Mouse (Mus musculus) stomach, adult 2 months (tissue): ENCODE measurements around the gene Zfp955b. TPM values are rescaled to one million over a fixed set of nuclear protein-coding genes. Genes with fewer than 3 reads are reported as not detected.

Experiments
- polyA plus RNA-seq: library from polyadenylated mRNA; depleted of rRNA; stranded (reverse); fragments of >200 nt; gene quantifications from 2 replicates; pipeline ENCODE4 v1.2.3, GENCODE M21; 2012; rRNA removed

The Zfp955b gene
- 0.16 and 0.42 TPM in 2 replicates for polyA plus RNA-seq

DNA sequence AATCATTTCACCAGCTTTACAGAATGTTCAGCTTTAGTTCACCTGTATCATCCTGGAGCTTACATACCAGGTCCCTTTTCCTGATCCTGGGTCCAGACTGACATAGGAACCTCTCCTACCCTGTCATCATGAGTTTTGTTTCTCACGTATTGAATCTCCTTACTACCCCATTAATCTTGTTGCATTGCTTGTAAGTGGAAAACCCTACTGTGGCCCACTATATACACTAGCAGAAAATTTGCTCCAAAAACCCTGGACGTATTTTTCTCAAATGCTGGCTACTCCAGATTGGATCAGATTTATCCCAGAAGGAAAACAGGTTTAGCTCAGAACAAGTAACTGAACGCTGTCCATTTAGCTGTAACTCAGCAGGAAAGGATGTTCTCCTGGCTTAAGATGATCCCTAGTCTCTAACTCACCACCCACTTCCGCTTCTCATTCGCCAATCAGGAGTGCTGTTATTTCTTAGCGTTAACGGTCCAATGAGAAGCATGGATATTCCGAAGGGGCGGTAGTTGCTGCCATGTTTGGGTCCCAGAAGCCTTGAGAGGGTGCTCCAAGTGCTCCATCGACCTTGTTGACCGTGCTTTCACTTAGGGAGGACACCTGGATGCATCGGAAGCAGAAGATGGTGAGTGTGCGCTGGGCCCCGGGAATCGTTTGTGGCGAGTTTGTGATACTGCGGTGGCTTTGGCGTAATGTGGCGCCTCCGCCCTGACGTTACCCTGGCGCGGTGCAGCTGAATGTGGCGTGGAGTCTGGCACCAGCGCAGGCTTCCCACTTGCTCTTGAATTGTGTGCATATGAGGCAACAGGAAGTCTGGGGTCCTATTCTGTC lies at the start of gene Zfp955b:
Gene Zfp955b (plus strand): TSS at position 506 of the 837 bp plus-strand sequence.

DNA sequence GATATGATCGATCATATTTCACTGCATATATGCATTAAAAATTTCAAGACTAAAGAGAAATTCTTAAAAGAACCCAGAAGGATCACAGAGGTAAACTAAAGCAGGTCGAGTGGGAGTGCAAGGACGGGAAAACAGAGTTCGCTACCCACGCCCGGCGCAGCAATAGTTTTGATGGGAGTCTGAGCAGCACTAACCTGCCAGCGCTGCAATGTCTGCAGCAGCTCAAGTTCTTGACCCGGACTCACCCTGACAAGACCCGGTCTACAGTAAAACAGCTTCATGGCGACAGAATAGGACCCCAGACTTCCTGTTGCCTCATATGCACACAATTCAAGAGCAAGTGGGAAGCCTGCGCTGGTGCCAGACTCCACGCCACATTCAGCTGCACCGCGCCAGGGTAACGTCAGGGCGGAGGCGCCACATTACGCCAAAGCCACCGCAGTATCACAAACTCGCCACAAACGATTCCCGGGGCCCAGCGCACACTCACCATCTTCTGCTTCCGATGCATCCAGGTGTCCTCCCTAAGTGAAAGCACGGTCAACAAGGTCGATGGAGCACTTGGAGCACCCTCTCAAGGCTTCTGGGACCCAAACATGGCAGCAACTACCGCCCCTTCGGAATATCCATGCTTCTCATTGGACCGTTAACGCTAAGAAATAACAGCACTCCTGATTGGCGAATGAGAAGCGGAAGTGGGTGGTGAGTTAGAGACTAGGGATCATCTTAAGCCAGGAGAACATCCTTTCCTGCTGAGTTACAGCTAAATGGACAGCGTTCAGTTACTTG lies 34.6 kb upstream of the Zfp955b start, which contains the start of gene Zfp955a:
Gene Zfp955a (minus strand): TSS at position 616 of the 789 bp plus-strand sequence.

DNA sequence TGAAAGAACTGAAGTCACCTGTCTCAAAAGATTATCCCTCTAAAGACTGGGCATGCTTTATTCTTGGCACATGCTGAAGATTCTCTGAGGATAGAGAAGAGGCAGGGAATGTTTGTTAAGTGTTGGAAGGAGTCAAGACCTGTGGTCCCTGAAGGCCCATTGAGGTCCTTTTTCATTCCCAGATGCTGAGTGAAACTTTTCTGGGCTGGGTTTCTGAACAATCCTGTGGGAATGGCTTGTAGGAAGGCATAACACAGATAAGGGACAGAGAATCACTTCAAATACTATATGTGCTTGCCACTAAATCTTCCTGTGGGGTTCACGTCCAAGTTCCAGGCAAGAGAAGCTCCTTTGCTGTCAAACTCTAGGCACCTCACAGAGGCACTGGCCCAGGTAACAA lies 25.0 kb upstream of the Zfp955b start, which contains the start of gene Olfr63:
Gene Olfr63 (plus strand): TSS at position 301 of the 400 bp plus-strand sequence.

Other genes starting within 250 kb of the Zfp955b start
- not detected in 2 replicates for gene 4921501E09Rik, start 221.5 kb upstream of the Zfp955b start, polyA plus RNA-seq
- gene Zfp563, start 200.2 kb upstream of the Zfp955b start, polyA plus RNA-seq = 0.26 and 0.51 TPM in 2 replicates
- gene Morc2b, start 149.9 kb upstream of the Zfp955b start, polyA plus RNA-seq = not detected in 2 replicates
- gene Olfr55, start 121.1 kb upstream of the Zfp955b start, polyA plus RNA-seq = not detected in 2 replicates
- gene Olfr239, start 98.2 kb upstream of the Zfp955b start, polyA plus RNA-seq = not detected in 2 replicates
- gene Olfr1564, start 67.9 kb upstream of the Zfp955b start, polyA plus RNA-seq = not detected in 2 replicates
- 0.02 and 0.05 TPM in 2 replicates for gene Zfp955a, start 34.4 kb upstream of the Zfp955b start, polyA plus RNA-seq
- gene Olfr63, start 24.9 kb upstream of the Zfp955b start, polyA plus RNA-seq = not detected in 2 replicates
- 0.04 and 0.08 TPM in 2 replicates for gene Zfp81, start 69.3 kb downstream of the Zfp955b start, polyA plus RNA-seq
- 0.22 and 0.28 TPM in 2 replicates for gene Zfp101, start 105.1 kb downstream of the Zfp955b start, polyA plus RNA-seq
- 0.19 and 0.47 TPM in 2 replicates for gene Actl9, start 143.4 kb downstream of the Zfp955b start, polyA plus RNA-seq
- 19.4 and 23.0 TPM in 2 replicates for gene Adamts10, start 234.7 kb downstream of the Zfp955b start, polyA plus RNA-seq